Mouse (Mus musculus): Measurements from ENCODE around the gene Dkk3. TPM values are rescaled to one million over a fixed set of nuclear protein-coding genes. Genes with fewer than 3 reads are reported as not detected.

The Dkk3 gene
- polyA plus RNA-seq, 1 experiment from 2014 or later: 2.5 TPM

GRCm38 (mm10) chr7:112143090-112143500, 15.8 kb downstream of the Dkk3 start:
- Histone ChIP-seq H3K4me2 (no peak overlapping the region), H3K4me3 (replicated peaks) (no peak overlapping the region), H3K4me1 (replicated peaks) (0 out of 2 replicates have a peak, but pooled peaks cover 5% of the 10 kb centered on the region), H3K27me3 (no peaks in the 10 kb centered on the region), H3K9ac (no peak overlapping the region), H3K9me3 (replicated peaks) (no peaks in the 10 kb centered on the region), H3K27ac (replicated peaks) (no peak overlapping the region), H3K36me3 (replicated peaks) (no peaks in the 10 kb centered on the region)
- WGBS (ENCODE audit: insufficient replicate concordance): 53% methylated on average over 7 of the region's 7 CpGs
- ATAC-seq (ENCODE audit: insufficient read depth): no peak

GRCm38 (mm10) chr7:112142616-112143015, 16.2 kb downstream of the Dkk3 start:
- Histone ChIP-seq H3K9me3 (replicated peaks) (no peaks in the 10 kb centered on the region), H3K36me3 (replicated peaks) (no peaks in the 10 kb centered on the region), H3K27me3 (no peaks in the 10 kb centered on the region), H3K4me1 (replicated peaks) (0 out of 2 replicates have a peak, but pooled peaks cover 5% of the 10 kb centered on the region), H3K4me3 (replicated peaks) (no peak overlapping the region), H3K4me2 (no peak overlapping the region), H3K27ac (replicated peaks) (no peak overlapping the region), H3K9ac (no peak overlapping the region)
- no peak for ATAC-seq (ENCODE audit: insufficient read depth)
- WGBS (ENCODE audit: insufficient replicate concordance): 46% methylated on average over 3 of the region's 3 CpGs

GRCm38 (mm10) chr7:112140725-112141124, 18.1 kb downstream of the Dkk3 start:
- ATAC-seq (ENCODE audit: insufficient read depth): no peak
- 74% methylated on average over 2 of the region's 2 CpGs for WGBS (ENCODE audit: insufficient replicate concordance)
- Histone ChIP-seq H3K36me3 (replicated peaks) (no peaks in the 10 kb centered on the region), H3K4me2 (no peak overlapping the region), H3K9me3 (replicated peaks) (no peaks in the 10 kb centered on the region), H3K4me3 (replicated peaks) (no peak overlapping the region), H3K4me1 (replicated peaks) (0 out of 2 replicates have a peak, but pooled peaks cover 5% of the 10 kb centered on the region), H3K9ac (no peak overlapping the region), H3K27me3 (no peaks in the 10 kb centered on the region), H3K27ac (replicated peaks) (no peak overlapping the region)

- no peak overlapping the region for H3K4me3 ChIP-seq (replicated peaks)
- H3K27me3 ChIP-seq: no peaks in the 10 kb centered on the region
- ATAC-seq (ENCODE audit: insufficient read depth): no peak
- no peak overlapping the region for H3K27ac ChIP-seq (replicated peaks)
- H3K36me3 ChIP-seq (replicated peaks): no peaks in the 10 kb centered on the region
- no peak overlapping the region for H3K4me2 ChIP-seq
- no peaks in the 10 kb centered on the region for H3K9me3 ChIP-seq (replicated peaks)
- no peak overlapping the region for H3K9ac ChIP-seq
- 0 out of 2 replicates have a peak, but pooled peaks cover 5% of the 10 kb centered on the region for H3K4me1 ChIP-seq (replicated peaks)
- WGBS (ENCODE audit: insufficient replicate concordance): 51% methylated on average over 11 of the region's 11 CpGs
Observed at GRCm38 (mm10) chr7:112138509-112139405, 20.1 kb downstream of the Dkk3 start.

DNA sequence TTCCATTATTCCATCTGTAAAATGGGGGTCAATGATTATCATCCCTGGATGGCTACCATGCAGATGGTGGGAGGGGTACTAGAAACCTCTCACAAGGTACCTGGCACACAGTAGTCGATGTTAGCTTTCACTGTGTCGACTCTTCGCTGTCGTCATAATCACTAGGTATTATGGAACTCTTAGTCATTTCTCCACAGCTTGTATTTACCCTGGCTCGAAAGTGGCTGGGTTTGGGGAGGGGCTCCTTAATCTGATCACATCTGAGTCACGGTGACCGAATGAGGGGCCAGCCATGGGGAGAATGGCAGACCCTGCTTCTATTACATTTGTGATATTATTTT, 20.7 kb downstream of the Dkk3 start:
- no peaks in the 10 kb centered on the region for H3K27me3 ChIP-seq
- H3K4me1 ChIP-seq (replicated peaks): 0 out of 2 replicates have a peak, but pooled peaks cover 2% of the 10 kb centered on the region
- no peak overlapping the region for H3K27ac ChIP-seq (replicated peaks)
- WGBS (ENCODE audit: insufficient replicate concordance): 63% methylated on average over 7 of the region's 7 CpGs
- no peak overlapping the region for H3K4me2 ChIP-seq
- no peaks in the 10 kb centered on the region for H3K9me3 ChIP-seq (replicated peaks)
- ATAC-seq (ENCODE audit: insufficient read depth): no peak
- H3K36me3 ChIP-seq (replicated peaks): no peaks in the 10 kb centered on the region
- no peak overlapping the region for H3K4me3 ChIP-seq (replicated peaks)
- H3K9ac ChIP-seq: no peak overlapping the region

- H3K27ac ChIP-seq (replicated peaks): no peak overlapping the region
- no peaks in the 10 kb centered on the region for H3K4me1 ChIP-seq (replicated peaks)
- no peaks in the 10 kb centered on the region for H3K27me3 ChIP-seq
- no peaks in the 10 kb centered on the region for H3K36me3 ChIP-seq (replicated peaks)
- WGBS (ENCODE audit: insufficient replicate concordance): 60% methylated on average over 5 of the region's 5 CpGs
- H3K4me3 ChIP-seq (replicated peaks): no peak overlapping the region
- no peak for ATAC-seq (ENCODE audit: insufficient read depth)
- no peaks in the 10 kb centered on the region for H3K9me3 ChIP-seq (replicated peaks)
- no peak overlapping the region for H3K4me2 ChIP-seq
- no peak overlapping the region for H3K9ac ChIP-seq
Observed at GRCm38 (mm10) chr7:112136537-112136936, 22.3 kb downstream of the Dkk3 start.

DNA sequence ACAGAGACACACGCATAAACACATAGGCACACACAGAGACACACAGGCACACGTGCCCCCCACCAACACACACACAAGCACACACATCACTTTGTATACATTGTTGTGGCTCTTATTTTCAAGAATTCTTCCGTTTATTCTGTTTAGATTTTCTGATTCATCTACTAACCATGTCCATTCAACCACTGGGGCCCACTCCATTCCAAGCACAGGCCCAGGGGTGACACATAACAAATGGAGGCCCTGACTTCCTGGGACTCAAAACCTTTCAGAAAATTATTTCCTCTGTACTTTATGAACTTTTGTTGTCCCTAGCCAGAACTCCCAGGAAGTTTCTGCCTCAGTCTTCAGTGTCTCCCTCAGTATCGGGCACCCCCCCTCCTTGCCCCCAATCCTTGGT, 23.7 kb downstream of the Dkk3 start:
- Histone ChIP-seq H3K36me3 (replicated peaks) (no peaks in the 10 kb centered on the region), H3K4me2 (no peak overlapping the region), H3K4me1 (replicated peaks) (no peaks in the 10 kb centered on the region), H3K27me3 (no peaks in the 10 kb centered on the region), H3K27ac (replicated peaks) (no peak overlapping the region), H3K9ac (no peak overlapping the region), H3K9me3 (replicated peaks) (no peaks in the 10 kb centered on the region), H3K4me3 (replicated peaks) (no peak overlapping the region)
- ATAC-seq (ENCODE audit: insufficient read depth): no peak
- 71% methylated on average over 4 of the region's 4 CpGs for WGBS (ENCODE audit: insufficient replicate concordance)

DNA sequence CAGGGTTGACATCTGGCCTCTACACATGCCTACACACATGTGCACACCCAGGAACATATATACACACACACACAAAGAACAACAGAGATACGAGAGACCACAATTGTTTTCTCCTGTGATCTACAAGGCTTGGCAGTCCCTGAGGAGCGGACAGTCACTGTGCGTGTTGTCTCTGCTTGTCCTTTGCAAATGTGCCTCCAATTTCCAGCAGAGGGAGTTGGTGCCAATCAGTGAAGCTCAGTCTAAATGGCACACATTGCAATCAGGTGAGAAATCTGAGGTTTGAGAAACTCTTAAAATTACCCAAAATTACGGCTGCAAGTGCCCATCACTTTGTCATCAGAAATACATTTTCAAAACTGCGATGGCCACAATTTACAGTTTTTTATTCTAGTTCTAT, 25.6 kb downstream of the Dkk3 start:
- Histone ChIP-seq H3K4me3 (replicated peaks) (no peak overlapping the region), H3K27ac (replicated peaks) (no peak overlapping the region), H3K9me3 (replicated peaks) (no peaks in the 10 kb centered on the region), H3K27me3 (no peaks in the 10 kb centered on the region), H3K4me1 (replicated peaks) (no peaks in the 10 kb centered on the region), H3K4me2 (no peak overlapping the region), H3K9ac (no peak overlapping the region), H3K36me3 (replicated peaks) (no peaks in the 10 kb centered on the region)
- 75% methylated on average over 5 of the region's 5 CpGs for WGBS (ENCODE audit: insufficient replicate concordance)
- ATAC-seq (ENCODE audit: insufficient read depth): no peak

GRCm38 (mm10) chr7:112132005-112132404, 26.9 kb downstream of the Dkk3 start:
- Histone ChIP-seq H3K27ac (replicated peaks) (no peak overlapping the region), H3K9ac (no peak overlapping the region), H3K4me3 (replicated peaks) (no peak overlapping the region), H3K4me2 (no peak overlapping the region), H3K27me3 (no peaks in the 10 kb centered on the region), H3K9me3 (replicated peaks) (no peaks in the 10 kb centered on the region), H3K36me3 (replicated peaks) (no peaks in the 10 kb centered on the region), H3K4me1 (replicated peaks) (no peaks in the 10 kb centered on the region)
- WGBS (ENCODE audit: insufficient replicate concordance): 59% methylated on average over 6 of the region's 6 CpGs
- no peak for ATAC-seq (ENCODE audit: insufficient read depth)

GRCm38 (mm10) chr7:112130660-112131059, 28.2 kb downstream of the Dkk3 start:
- 73% methylated on average over 3 of the region's 3 CpGs for WGBS (ENCODE audit: insufficient replicate concordance)
- H3K4me2 ChIP-seq: no peak overlapping the region
- no peak overlapping the region for H3K4me3 ChIP-seq (replicated peaks)

GRCm38 (mm10) chr7:112129851-112130250, 29.0 kb downstream of the Dkk3 start:
- no peak for ATAC-seq (ENCODE audit: insufficient read depth)
- Histone ChIP-seq H3K4me1 (replicated peaks) (no peaks in the 10 kb centered on the region), H3K27ac (replicated peaks) (no peak overlapping the region), H3K4me3 (replicated peaks) (no peak overlapping the region), H3K4me2 (no peak overlapping the region), H3K9ac (no peak overlapping the region), H3K27me3 (no peaks in the 10 kb centered on the region), H3K36me3 (replicated peaks) (no peaks in the 10 kb centered on the region), H3K9me3 (replicated peaks) (no peaks in the 10 kb centered on the region)
- WGBS (ENCODE audit: insufficient replicate concordance): 61% methylated on average over 6 of the region's 6 CpGs

More at GRCm38 (mm10) chr7:112130660-112131059, 28.2 kb downstream of the Dkk3 start:
- Histone ChIP-seq H3K36me3 (replicated peaks) (no peaks in the 10 kb centered on the region), H3K27ac (replicated peaks) (no peak overlapping the region), H3K9ac (no peak overlapping the region), H3K4me1 (replicated peaks) (no peaks in the 10 kb centered on the region), H3K27me3 (no peaks in the 10 kb centered on the region), H3K9me3 (replicated peaks) (no peaks in the 10 kb centered on the region)
- ATAC-seq (ENCODE audit: insufficient read depth): no peak
